Mouse (Mus musculus) forebrain, embryonic 15.5 days (tissue): Measurements from ENCODE around the gene Pafah1b2. TPM values are rescaled to one million over a fixed set of nuclear protein-coding genes. Genes with fewer than 3 reads are reported as not detected.

ENCODE experiments used
- ATAC-seq: fragments of 200-750 bp; cut with Nextera tagmentation; replicated peaks from 2 replicates; pipeline ENCODE4 v1.8.0; 2017; ENCODE audit warnings: mild to moderate bottlenecking, moderate TSS enrichment, moderate library complexity
- H3K27ac ChIP-seq: fragments of 300-500 bp; sonication (generic); replicated peaks from 2 replicates; pipeline ENCODE4 v1.5.1; 2015; ENCODE audit warnings: mild to moderate bottlenecking, inconsistent platforms
- H3K27me3 ChIP-seq: fragments of 300-500 bp; sonication (generic); 2 replicates; pipeline ENCODE4 v1.6.1; 2015; ENCODE audit warnings: inconsistent platforms
- H3K36me3 ChIP-seq: fragments of 300-500 bp; sonication (generic); 2 replicates; pipeline ENCODE4 v1.6.1; 2015; ENCODE audit warnings: mild to moderate bottlenecking, inconsistent platforms
- H3K4me1 ChIP-seq: fragments of 300-500 bp; sonication (generic); 2 replicates; pipeline ENCODE4 v1.6.1; 2015; ENCODE audit warnings: inconsistent platforms
- H3K4me2 ChIP-seq: fragments of 300-500 bp; sonication (generic); replicated peaks from 2 replicates; pipeline ENCODE4 v1.6.1; 2015; ENCODE audit warnings: mild to moderate bottlenecking, inconsistent platforms
- H3K4me3 ChIP-seq: fragments of 300-500 bp; sonication (generic); 2 replicates; pipeline ENCODE4 v1.5.1; 2015; ENCODE audit warnings: mild to moderate bottlenecking, inconsistent platforms
- H3K9ac ChIP-seq: fragments of 300-500 bp; sonication (generic); replicated peaks from 2 replicates; pipeline ENCODE4 v1.6.1; 2015; ENCODE audit warnings: mild to moderate bottlenecking, inconsistent platforms
- H3K9me3 ChIP-seq: fragments of 300-500 bp; sonication (generic); 2 replicates; pipeline ENCODE4 v1.6.1; 2016; ENCODE audit warnings: inconsistent platforms
- WGBS: fragments of 180-500 bp; shearing (Covaris S2); methylation state at CpG from one replicate; pipeline ENCODE4 v1.1.7; 2015; ENCODE audit warnings: mixed read lengths; 5-methylcytosine and 5-hydroxymethylcytosine counted together
- microRNA-seq: library from miRNA; unstranded; fragments of <30 nt; microRNA quantifications from one replicate; pipeline ENCODE4, GENCODE M21; 2016
- polyA plus RNA-seq: library from polyadenylated mRNA; unstranded; fragments of >200 nt; fragmentation: Nextera tagmentation; extraction: Ambion mirVana; gene quantifications from 2 replicates; pipeline ENCODE4 v1.2.1, GENCODE M21; 2015

Gene Pafah1b2
- polyA plus RNA-seq, 1 experiment from 2014 or later, result 289 TPM

- H3K27me3 ChIP-seq, result no peaks in the 10 kb centered on the region
- 80% methylated on average over 11 of the region's 11 CpGs for WGBS
- ATAC-seq, result no peak
These were observed 79.7 kb downstream of the Pafah1b2 start for GRCm38 (mm10) chr9:45932571-45933415.

GRCm38 (mm10) chr9:45931958-45932357 lies 80.5 kb downstream of the Pafah1b2 start:
- WGBS, result 41% methylated on average over 1 of the region's 1 CpGs
- Histone ChIP-seq H3K4me2 (no peak overlapping the region), H3K9ac (no peak overlapping the region), H3K9me3 (no peaks in the 10 kb centered on the region), H3K27me3 (no peaks in the 10 kb centered on the region), H3K4me1 (peaks cover 9% of the 10 kb centered on the region), H3K27ac (no peak overlapping the region), H3K4me3 (no peak overlapping the region), H3K36me3 (peaks cover 43% of the 10 kb centered on the region)
- ATAC-seq, result no peak

More at GRCm38 (mm10) chr9:45932571-45933415, 79.7 kb downstream of the Pafah1b2 start:
- H3K27ac ChIP-seq, result no peak overlapping the region
- no peak overlapping the region for H3K9ac ChIP-seq
- peaks cover 39% of the 10 kb centered on the region for H3K36me3 ChIP-seq
- peaks cover 9% of the 10 kb centered on the region for H3K4me1 ChIP-seq
- no peaks in the 10 kb centered on the region for H3K9me3 ChIP-seq
- no peak overlapping the region for H3K4me2 ChIP-seq
- no peak overlapping the region for H3K4me3 ChIP-seq

- peaks cover 6% of the 10 kb centered on the region for H3K4me1 ChIP-seq
- WGBS, result 87% methylated on average over 5 of the region's 5 CpGs
- H3K9me3 ChIP-seq, result no peaks in the 10 kb centered on the region
- no peak overlapping the region for H3K9ac ChIP-seq
- no peak overlapping the region for H3K4me3 ChIP-seq
- H3K27ac ChIP-seq, result no peak overlapping the region
- H3K27me3 ChIP-seq, result no peaks in the 10 kb centered on the region
- H3K36me3 ChIP-seq, result peaks cover 63% of the 10 kb centered on the region
- no peak for ATAC-seq
- no peak overlapping the region for H3K4me2 ChIP-seq
These were observed 83.2 kb downstream of the Pafah1b2 start for GRCm38 (mm10) chr9:45929285-45929684.

- no peak overlapping the region for H3K27ac ChIP-seq
- no peaks in the 10 kb centered on the region for H3K4me1 ChIP-seq
- no peak for ATAC-seq
- H3K36me3 ChIP-seq, result peaks cover 73% of the 10 kb centered on the region
- WGBS, result 41% methylated on average over 1 of the region's 1 CpGs
- no peak overlapping the region for H3K9ac ChIP-seq
- no peaks in the 10 kb centered on the region for H3K9me3 ChIP-seq
- H3K4me2 ChIP-seq, result no peak overlapping the region
- H3K4me3 ChIP-seq, result no peak overlapping the region
- H3K27me3 ChIP-seq, result no peaks in the 10 kb centered on the region
These were observed 92.6 kb downstream of the Pafah1b2 start for GRCm38 (mm10) chr9:45919895-45920294.

- Histone ChIP-seq H3K9ac (no peak overlapping the region), H3K4me2 (no peak overlapping the region), H3K27me3 (no peaks in the 10 kb centered on the region), H3K4me1 (no peaks in the 10 kb centered on the region), H3K36me3 (peaks cover 86% of the 10 kb centered on the region), H3K4me3 (no peak overlapping the region), H3K9me3 (no peaks in the 10 kb centered on the region), H3K27ac (no peak overlapping the region)
- ATAC-seq, result no peak
- 55% methylated on average over 5 of the region's 5 CpGs for WGBS
These were observed 95.2 kb downstream of the Pafah1b2 start for GRCm38 (mm10) chr9:45917041-45917934.

- Histone ChIP-seq H3K27me3 (no peaks in the 10 kb centered on the region), H3K4me1 (no peaks in the 10 kb centered on the region), H3K9ac (no peak overlapping the region), H3K4me3 (no peak overlapping the region), H3K36me3 (peaks cover 91% of the 10 kb centered on the region), H3K27ac (no peak overlapping the region), H3K4me2 (no peak overlapping the region), H3K9me3 (no peaks in the 10 kb centered on the region)
- WGBS, result 93% methylated on average over 2 of the region's 2 CpGs
- ATAC-seq, result no peak
These were observed 96.8 kb downstream of the Pafah1b2 start for GRCm38 (mm10) chr9:45915659-45916058.

Small RNAs within 50 kb of the gene (microRNA-seq; reads per million reads assigned to microRNA genes)
- gene Mir7087, result not detected

Other genes with a start within 250 kb of the Pafah1b2 start
- 14.5 and 18.2 TPM in 2 replicates for gene Cep164, start 184.0 kb downstream of the Pafah1b2 start, polyA plus RNA-seq
- 47.2 and 47.4 TPM in 2 replicates for gene Bace1, start 174.1 kb downstream of the Pafah1b2 start, polyA plus RNA-seq
- gene Pcsk7, start 106.2 kb downstream of the Pafah1b2 start, polyA plus RNA-seq, result 25.6 and 26.7 TPM in 2 replicates
- 96.5 and 96.9 TPM in 2 replicates for gene Rnf214, start 105.8 kb downstream of the Pafah1b2 start, polyA plus RNA-seq
- 2.6 and 2.8 TPM in 2 replicates for gene Tagln, start 76.6 kb downstream of the Pafah1b2 start, polyA plus RNA-seq
- gene Sidt2, start 57.4 kb downstream of the Pafah1b2 start, polyA plus RNA-seq, result 37.2 and 37.6 TPM in 2 replicates
- gene Sik3, start 130 bp upstream of the Pafah1b2 start, polyA plus RNA-seq, result 7.8 and 9.2 TPM in 2 replicates
- gene Apoa1, start 215.9 kb upstream of the Pafah1b2 start, polyA plus RNA-seq, result 1.7 and 3.5 TPM in 2 replicates
- gene Apoc3, start 222.9 kb upstream of the Pafah1b2 start, polyA plus RNA-seq, result not detected in 2 replicates
- not detected in 2 replicates for gene Apoa4, start 228.0 kb upstream of the Pafah1b2 start, polyA plus RNA-seq